Mouse (Mus musculus): ENCODE results near the gene Fbxo46. TPM values are rescaled to one million over a fixed set of nuclear protein-coding genes. Genes with fewer than 3 reads are reported as not detected.
A peak's percentile ranks its signal among the peaks of the same experiment; 100 is the strongest.
"Not testable (repeated sequence)": the region's sequence is repeated elsewhere in the genome, so short reads cannot be mapped to it uniquely, and the experiment has no call there.

Fbxo46 gene
- total RNA-seq, 2 experiments from 2014 or later, result 5.7 to 6.6 TPM

- intact Hi-C loops (cut with DNase I), result no loop called here
- DNase-seq, result no peak
Measured at GRCm38 (mm10) chr7:19127744-19128143, 8.1 kb downstream of the Fbxo46 start.

GRCm38 (mm10) chr7:19129396-19129795 lies 9.7 kb downstream of the Fbxo46 start:
- intact Hi-C loops (cut with DNase I), result no loop called here
- no peak for DNase-seq

GRCm38 (mm10) chr7:19130657-19131056 lies 11.0 kb downstream of the Fbxo46 start:
- intact Hi-C loops (cut with DNase I), result no loop called here
- no peak for DNase-seq

- intact Hi-C loops (cut with DNase I), result no loop called here
- DNase-seq, result peak; percentile 97 to 98
Measured at GRCm38 (mm10) chr7:19131324-19131848, 11.7 kb downstream of the Fbxo46 start.

- intact Hi-C loops (cut with DNase I), result no loop called here
- DNase-seq, result no peak
Measured at GRCm38 (mm10) chr7:19136168-19136567, 16.5 kb downstream of the Fbxo46 start.

- intact Hi-C loops (cut with DNase I), result no loop called here
- no peak for DNase-seq
Measured at GRCm38 (mm10) chr7:19136673-19137334, 17.1 kb downstream of the Fbxo46 start.

GRCm38 (mm10) chr7:19137380-19137779 lies 17.7 kb downstream of the Fbxo46 start:
- DNase-seq, result peak; percentile 57 to 62
- intact Hi-C loops (cut with DNase I), result no loop called here

- intact Hi-C loops (cut with DNase I), result loop anchor here (1.0 kb wide), 1 partner anchor 46 kb away; no protein-coding TSS in a partner anchor
- no peak for DNase-seq
Measured at GRCm38 (mm10) chr7:19146793-19147192, 27.1 kb downstream of the Fbxo46 start.

- intact Hi-C loops (cut with DNase I), result no loop called here
- DNase-seq, result no peak
Measured at GRCm38 (mm10) chr7:19147497-19148045, 27.9 kb downstream of the Fbxo46 start.

- DNase-seq, result no peak
- intact Hi-C loops (cut with DNase I), result no loop called here
Measured at GRCm38 (mm10) chr7:19148180-19148874, 28.7 kb downstream of the Fbxo46 start.

- intact Hi-C loops (cut with DNase I), result no loop called here
- DNase-seq, result peak; percentile 96 to 97
Measured at GRCm38 (mm10) chr7:19148875-19149541, 29.3 kb downstream of the Fbxo46 start, which contains the start of gene Qpctl. Gene Qpctl (minus strand): TSS chr7:19149291.

GRCm38 (mm10) chr7:19149626-19150025 lies 30.0 kb downstream of the Fbxo46 start, which contains the start of gene Snrpd2:
Gene Snrpd2 (plus strand): TSS chr7:19149722.
- peak; percentile 97 to 99 for DNase-seq
- intact Hi-C loops (cut with DNase I), result no loop called here

- DNase-seq; intact Hi-C loops (cut with DNase I): not testable (repeated sequence)
Measured at GRCm38 (mm10) chr7:19151121-19151520, 31.5 kb downstream of the Fbxo46 start.

- intact Hi-C loops (cut with DNase I), result no loop called here
- DNase-seq, result no peak
Measured at GRCm38 (mm10) chr7:19154796-19155195, 35.1 kb downstream of the Fbxo46 start.

GRCm38 (mm10) chr7:19155825-19156475 lies 36.3 kb downstream of the Fbxo46 start:
- no peak for DNase-seq
- intact Hi-C loops (cut with DNase I), result loop anchor here (2.0 kb wide), 1 partner anchor 53 kb away; no protein-coding TSS in a partner anchor

GRCm38 (mm10) chr7:19157160-19157800 lies 37.6 kb downstream of the Fbxo46 start:
- DNase-seq, result peak; percentile 92 to 96
- intact Hi-C loops (cut with DNase I), result loop anchor here (1.0 to 2.0 kb wide), 2 partner anchors 16 to 52 kb away; no protein-coding TSS in a partner anchor

GRCm38 (mm10) chr7:19158601-19159000 lies 38.9 kb downstream of the Fbxo46 start:
- intact Hi-C loops (cut with DNase I), result no loop called here
- DNase-seq, result no peak

GRCm38 (mm10) chr7:19159411-19159810 lies 39.8 kb downstream of the Fbxo46 start:
- intact Hi-C loops (cut with DNase I), result no loop called here
- DNase-seq, result no peak

GRCm38 (mm10) chr7:19160115-19160514 lies 40.5 kb downstream of the Fbxo46 start:
- intact Hi-C loops (cut with DNase I), result no loop called here
- no peak for DNase-seq

- intact Hi-C loops (cut with DNase I), result no loop called here
- DNase-seq, result no peak
Measured at GRCm38 (mm10) chr7:19162928-19163327, 43.3 kb downstream of the Fbxo46 start.
